Mouse (Mus musculus) retina, adult 2 months (tissue): ENCODE data around the gene Pcna.
"Not testable (repeated sequence)": the region's sequence is repeated elsewhere in the genome, so short reads cannot be mapped to it uniquely, and the experiment has no call there.

Experiments used
- DNase-seq: peaks from one replicate; pipeline ENCODE4 v3.0.0-alpha.2; 2012; ENCODE audit warnings: low read depth, low spot score

Gene Pcna

DNA sequence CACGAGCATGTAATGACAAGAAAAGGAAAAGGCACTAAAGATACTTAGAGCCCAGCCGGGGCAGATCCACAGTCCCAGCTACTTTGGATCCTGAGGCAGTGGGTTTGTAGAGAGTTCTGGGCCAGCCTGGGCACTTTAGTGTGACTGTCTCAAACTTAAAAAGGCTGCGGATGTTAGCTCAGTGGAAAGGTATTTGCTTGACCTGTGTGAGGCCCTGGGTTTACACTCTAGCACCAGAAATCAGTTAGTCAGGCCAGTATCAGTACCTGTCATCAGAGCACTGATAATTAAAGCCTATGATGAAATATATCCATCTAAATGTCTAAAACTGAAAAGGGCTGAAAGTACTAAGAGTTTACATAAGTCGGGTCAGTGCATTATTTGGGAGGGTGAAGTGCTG is 23.1 kb upstream of the Pcna start:
- DNase-seq = no peak

DNA sequence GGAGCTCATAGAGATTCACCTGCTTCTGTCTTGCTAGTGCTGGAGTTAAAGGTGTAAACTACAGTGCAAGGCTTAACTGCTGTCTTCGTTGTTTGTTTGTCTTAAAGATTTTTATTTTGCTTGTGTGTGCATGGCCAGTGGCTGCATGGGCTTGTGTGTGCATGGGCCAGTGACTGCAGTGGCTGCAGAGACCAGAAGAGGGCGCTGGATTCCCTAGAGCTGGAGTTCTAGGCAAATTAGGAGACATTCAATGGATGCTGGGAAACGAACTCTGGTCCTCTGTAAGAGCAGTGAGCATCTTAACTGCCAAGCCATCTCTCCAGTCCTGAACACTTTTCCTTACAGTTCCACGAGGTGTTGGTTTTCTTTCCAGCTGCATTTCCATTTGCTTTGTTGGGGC is 22.4 kb upstream of the Pcna start:
- no peak for DNase-seq

DNA sequence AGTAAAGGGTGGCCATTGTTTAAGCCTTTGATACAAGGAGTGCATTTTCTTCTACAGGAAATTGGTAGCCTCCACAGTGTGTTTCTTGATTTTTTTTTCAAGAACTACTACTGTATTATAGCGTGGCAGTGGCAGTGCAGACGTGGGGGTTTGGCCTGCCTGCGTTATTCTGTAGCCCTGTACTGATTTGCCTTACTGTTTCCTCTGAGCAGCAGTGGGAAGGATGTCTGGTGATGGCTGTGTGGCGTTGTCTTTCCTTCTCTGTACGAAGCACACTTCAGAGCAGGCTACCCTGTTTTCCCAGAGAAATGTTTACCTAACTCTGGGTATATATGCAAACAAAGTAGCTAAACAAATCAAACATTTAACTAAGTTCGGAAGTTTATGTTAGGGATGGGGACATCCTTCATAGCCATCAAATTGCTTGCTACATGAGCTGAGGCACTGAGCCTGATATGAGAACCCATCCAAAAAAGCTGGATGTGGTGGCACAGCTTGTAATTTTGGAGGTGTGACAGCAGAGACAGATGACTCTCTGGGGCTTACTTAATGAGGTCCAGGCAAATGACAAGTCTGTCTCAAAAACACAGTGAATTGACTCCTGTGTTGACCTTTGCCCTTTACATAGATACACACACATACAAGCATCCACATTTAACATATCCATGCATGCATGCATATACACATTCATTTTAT is 19.7 kb upstream of the Pcna start:
- DNase-seq = no peak

DNA sequence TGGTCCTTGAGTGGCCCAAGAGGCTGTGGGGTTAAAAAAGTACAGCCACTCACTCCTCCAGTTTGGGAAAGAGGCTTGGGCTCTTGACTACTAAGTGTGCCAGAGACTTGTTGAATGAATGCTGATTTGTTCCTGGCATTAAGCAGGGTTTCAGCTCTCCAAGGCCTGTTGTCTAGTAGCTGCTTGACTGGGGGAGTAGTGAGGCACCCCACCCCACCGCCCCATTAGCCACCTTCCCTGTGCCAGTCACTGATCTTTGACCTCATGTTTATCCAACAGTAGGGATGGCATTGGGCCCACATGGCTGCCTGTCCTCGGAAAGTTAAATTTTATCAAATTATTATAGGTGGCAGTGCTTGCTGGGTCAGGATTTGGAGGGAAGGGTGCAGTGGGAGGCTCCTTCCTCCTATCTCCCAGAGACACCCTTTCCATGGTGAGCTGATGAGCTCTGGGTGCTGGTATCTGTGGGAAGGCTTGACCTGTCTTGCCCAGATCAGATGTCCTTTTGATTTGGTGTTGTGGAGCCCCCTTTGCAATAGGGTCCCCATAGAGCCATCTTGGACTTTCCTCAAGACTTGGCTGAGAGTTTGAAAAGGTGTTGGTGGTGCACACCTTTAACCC is 17.3 kb upstream of the Pcna start:
- DNase-seq = no peak

DNA sequence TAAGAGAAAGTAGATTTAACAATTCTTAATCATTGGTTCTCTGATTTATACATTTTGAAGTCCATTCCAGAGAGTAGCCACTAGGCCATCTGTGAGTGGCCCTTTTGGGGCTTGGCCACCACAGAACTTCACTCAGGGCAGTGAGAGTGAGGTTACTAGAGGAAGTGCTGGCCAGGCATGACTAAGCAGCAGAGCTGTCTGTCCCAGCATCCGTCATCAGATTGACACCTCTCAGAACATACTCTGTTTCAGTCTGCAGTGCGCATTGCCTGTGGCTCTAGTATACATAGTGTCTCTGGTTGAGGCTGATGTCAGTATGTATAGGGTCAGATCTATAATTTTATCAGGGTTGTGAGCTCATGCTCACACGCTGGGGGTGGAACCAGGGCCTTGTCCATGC is 16.1 kb upstream of the Pcna start:
- DNase-seq = no peak

DNA sequence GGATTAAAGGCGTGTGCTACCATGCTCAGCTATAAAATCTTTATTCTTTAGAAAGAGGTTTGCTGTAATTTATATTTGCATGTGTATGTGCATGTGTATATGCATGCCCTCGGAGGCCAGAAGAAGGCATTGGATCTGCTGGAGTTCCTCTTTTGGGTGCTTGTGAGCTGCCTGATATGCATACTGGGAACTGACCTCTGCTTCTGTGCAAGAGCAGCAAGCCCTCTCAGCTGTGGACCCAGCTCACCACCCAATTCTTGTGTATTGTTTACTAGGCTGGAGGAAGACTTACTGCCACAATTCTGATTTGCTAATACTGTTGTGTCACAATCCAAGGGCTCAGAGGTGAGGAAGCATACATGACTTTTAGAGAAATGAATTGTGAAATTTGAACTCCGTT is 13.0 kb upstream of the Pcna start:
- DNase-seq = no peak

DNA sequence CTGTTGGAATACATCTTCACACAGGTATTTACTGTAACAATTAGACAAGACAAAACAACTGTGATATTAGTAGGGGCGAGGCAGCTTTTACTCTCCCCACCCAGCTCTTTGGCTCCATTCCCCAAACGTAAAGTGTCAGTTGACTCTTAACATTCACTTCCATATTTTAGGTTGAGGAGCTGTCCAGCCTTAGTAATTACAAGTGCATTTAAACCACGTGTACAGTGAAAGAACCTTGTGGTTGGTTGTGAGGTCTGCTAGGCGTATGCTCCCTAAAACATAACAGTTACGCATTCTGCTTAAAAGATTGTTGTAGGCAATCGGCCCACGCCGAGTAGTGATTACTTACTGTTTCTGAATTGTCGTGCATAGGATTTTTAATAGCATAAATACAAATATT is 12.1 kb upstream of the Pcna start:
- DNase-seq = no peak

DNA sequence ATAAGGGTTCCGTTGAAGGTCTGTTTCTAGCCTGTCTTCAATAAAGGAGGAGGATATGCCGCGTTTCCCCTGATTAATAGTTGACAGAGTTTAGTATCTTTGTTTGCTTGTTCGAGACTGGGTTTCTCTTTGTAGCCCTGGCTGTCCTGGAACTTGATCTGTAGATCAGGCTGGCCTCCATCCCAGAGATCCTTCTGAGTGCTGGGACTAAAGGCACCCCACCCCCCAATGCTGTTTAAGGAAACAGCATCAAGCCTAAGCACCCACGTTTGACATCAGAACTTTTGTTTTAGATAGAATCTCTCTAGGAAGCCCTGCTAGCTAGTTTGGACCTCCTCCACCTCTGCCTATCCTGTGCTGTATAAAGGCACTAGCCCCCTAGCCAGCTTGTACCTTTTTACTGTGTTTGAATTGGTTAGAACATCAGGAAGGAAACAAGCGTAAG is 11.2 kb upstream of the Pcna start:
- DNase-seq = no peak

DNA sequence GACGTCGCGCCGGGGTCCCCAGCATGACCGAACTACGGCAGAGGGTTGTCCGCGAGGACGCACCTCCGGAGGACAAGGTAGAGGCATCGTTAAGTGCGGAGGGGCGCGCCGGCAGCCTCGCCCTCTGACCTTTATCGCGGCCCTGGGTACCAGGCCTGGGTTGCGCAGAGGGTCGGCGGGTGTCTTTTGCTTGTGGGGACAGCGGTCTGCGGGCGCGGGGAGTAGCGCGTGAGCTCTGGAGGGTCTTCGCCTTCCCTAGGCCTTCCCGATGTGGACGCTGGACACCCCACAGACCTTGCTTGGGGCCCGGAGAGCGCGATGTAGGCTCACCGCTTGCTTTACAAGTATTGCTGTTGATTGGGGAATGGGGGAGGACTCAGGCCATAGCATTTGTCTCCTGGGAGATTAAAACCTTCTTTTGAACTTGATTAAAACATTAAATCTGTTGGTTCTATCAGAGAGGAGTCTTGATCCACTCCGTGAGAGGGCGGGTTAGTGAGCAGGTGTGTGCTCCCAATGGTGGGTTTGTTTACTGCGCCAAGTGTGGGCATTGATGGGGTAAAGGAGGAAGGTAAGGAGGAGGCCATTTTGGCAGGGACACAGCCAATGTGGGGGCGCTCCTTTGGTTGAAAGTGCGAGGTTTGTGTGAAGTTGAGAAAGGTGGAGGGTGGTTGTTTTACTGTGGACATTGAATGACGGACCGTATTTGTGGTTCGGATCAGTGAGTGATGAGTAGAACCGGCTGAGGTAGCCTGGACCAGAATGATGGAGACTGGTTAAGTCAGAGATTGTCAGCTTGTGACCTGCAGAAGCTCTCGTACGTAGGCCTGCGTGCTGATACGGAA is 10.5 kb upstream of the Pcna start:
- DNase-seq = no peak

DNA sequence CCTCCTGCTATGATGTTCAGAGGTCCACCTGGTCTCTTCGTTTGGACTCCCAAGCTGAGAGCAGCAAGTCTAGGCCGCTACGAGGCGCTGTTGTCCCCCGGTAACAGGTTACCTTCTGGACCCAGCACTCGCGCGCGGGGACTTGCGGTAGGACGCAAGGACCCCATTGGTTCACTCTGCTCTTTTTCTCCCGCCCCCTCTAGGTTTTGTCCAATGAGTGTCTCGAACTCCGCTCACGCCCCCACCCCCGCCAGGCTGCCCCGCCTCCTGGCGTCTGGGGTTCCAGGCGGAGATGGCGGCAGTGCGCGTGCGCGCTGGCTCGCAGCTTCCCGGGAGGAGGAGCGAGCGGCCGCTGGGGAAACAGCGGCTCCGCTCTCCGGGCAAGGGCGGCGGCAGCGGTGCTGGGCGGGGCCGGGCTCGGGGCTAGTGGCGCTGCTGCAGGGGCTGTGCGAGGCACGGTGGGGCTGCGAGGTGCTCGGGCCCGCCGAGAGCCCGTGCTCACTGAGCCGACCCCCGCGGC is 9.8 kb upstream of the Pcna start, which contains the start of gene Cds2:
TSS of gene Cds2 (plus strand) at position 270 of the 520 bp plus-strand sequence.
- DNase-seq = peak; percentile 98

DNA sequence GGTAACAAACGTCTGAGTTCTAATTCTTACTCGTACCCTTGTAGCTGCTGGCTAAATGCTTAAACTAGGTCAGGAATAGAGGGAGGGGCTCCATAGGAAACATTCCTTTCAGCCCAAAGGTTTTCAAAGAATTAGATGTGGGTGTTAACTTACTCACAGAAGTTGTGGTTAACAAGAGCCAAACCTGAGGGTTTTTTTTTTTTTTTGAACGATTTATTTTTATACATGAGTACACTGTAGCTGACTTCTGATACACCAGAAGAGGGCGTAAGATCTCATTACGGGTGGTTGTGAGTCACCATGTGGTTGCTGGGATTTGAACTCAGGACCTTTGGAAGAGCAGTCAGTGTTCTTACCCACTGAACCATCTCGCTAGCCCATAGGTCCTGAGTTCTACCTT is 9.1 kb upstream of the Pcna start:
- DNase-seq = no peak

DNA sequence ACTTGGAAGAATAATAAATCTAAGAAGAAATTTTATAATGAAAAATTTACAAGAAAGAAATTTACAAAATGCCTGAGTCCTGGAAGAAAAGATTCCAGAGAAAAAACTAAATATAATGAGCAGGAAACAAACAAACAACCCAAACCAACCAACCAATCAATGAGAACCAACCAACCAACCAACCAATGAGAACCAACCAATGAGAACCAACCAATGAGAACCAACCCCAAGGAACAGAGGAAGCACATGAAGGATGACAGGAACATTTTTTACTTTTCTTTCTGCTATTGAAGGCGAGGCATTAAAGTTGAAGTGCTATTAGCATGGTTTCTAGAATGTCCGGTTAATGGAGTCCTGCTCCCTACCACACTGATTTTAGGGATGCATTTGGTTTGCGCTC is 7.5 kb upstream of the Pcna start:
- DNase-seq = no peak

DNA sequence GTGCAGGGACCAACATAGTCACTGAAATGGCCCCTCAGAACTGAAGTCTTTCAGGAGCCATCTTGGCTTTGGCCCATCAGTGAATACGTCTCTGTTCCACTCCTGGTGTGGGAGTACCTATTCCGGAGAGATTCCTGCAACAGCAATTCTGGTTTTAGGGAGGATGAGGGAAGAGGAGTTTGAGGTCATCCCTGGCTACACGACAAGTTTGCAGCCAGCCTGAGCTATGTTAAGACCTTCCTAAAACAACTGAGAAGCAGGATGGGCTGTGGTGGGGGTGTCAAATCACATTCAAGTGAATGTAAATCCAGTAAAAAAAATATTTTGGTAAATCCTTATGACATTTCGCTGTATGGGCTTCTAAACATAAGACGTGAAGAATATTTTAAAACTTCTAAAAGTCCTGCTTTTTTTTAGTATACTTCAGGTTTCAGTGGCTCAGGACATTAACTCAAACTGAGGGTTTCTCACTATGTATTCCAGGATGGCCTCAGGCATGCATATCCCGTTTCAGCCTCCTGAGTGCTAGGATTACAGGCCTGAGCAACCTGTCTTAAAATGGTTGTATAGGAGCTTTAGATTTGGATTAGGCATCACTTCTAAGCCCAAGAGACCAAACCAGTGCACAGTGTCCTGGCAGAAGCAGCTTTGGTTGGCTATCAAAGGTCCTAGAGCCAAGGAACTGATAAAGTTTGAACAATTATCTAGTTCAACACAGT is 4.4 kb upstream of the Pcna start:
- DNase-seq = no peak

DNA sequence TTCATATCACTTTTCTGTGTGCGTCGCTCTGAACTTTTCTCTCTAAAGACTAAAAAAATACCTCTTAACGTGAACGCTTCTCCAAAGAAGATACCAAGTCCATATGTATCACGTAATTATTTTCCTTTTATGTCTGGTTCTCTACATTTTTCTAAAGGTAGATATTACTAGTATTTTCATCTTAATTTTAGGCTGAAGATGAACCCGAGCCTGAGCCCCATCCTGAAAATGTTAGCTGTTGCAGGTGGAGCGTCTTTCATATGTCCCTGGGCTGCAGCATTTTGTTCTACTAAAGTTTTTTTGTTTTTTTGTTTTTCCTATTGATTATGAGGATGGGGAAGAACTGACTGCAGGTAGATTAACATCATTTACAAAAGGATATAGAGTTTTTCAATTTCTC is 489 bp upstream of the Pcna start:
- no peak for DNase-seq

DNA sequence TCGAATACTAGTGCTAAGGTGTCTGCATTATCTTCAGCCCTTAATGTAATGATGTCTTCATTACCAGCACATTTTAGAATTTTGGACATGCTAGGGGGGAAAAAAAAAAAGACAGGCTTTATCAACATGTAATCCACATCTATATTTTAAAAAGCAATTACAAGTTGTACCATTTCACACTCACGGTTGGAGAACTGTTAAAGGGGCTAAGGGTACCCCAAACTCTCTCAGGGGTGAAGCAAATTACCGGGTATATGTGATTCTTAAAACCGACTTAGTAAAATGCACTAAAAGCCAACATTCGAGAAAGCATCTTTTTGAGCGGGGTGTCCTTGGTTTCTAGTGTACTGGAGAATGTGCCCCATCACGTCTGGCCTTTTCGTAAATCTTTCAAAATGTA is 1.2 kb downstream of the Pcna start:
- no peak for DNase-seq

DNA sequence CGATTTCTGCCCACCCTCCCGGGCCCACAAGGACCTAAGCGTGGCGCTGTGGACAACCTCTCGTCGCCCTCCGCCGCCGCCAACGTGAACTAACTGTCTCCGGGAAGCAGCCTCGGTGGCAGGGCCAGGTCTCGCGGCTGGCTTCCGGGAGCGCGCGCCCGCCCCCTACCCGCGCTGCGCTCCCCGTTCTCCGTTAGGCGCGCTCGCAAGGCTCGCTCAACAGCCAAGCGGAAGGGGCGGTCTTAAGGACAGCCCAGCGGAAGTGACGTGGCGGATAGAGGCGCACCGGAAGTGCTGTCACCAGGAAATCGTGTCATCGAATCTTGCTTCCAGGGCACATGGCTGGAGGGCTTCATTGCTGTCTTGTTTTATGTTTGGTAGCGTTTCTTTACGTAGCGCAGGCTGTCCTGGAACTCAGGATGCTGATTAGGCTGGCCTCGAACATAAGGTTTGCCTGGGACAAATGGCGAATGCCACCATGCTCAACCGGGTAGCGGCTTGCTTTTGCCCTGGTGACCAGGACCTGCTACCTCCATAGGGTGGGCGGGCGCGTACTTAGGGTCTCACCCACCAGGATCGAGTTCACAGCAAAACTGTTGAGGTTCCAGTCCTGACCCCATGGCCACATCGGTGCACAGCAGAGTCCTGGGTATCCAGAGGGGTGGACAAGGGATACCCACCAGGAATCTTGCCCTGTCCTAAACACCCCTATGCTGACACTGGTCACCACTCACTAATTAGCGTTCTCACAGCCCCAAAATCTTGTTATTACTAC is 5.4 kb downstream of the Pcna start, which contains the start of gene Tmem230:
TSS of gene Tmem230 (minus strand) at position 269 of the 775 bp plus-strand sequence.
- DNase-seq = peak; percentile 89

DNA sequence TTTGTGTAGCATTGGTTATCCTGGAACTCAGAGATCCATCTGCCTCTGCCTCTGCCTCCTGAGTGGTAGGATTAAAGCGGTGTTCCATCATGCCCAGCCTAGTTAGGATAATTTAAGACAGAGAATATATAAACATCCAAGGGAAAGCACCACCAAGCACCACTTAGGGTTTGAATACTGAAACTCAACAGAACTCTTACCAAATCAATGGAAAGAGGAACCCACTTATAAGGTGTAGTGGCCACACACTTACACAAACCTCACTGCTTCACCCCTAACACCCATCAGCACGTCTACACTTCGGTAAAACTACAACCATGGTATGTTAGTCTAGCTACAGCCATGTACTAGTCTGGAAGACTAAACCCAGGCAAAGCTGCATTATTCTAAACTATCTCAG is 9.7 kb downstream of the Pcna start:
- no peak for DNase-seq

DNA sequence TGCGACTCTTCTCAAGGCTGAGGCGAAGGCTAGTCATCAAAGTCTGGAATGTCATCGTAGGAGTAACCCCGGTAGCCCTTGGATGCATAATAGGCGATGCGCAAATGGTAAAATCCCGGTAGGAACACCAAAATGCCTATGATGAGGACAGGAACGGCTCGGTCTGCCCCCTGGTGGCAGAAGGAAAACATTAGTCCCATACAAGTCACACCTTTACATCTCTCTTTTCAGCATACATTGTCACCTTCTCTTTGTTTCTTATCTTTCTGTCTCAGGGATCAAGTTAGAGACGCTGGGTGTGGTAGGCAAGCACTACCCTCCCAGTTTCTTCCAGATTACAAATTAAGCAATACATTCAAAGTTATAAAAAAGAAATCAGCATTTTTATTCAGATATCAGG is 12.7 kb downstream of the Pcna start:
- not testable (repeated sequence) for DNase-seq

DNA sequence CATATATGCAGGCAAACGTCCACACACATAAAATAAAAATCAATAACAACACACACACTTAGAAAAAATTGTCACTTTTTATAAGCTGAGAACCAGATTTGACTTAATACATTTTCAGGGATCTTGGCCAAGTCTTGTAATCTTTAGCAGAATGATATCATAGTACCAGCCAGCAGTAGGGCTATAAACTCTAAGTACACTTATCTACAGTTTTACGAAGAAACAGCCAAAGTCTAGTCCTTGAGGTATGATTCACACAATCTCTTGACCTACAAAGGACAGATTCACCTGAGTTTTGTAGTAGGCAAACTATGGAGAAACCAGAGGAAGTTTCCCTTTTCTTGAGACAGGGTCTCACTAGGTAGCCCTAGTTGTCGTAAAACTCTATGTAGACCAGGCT is 13.7 kb downstream of the Pcna start:
- not testable (repeated sequence) for DNase-seq

DNA sequence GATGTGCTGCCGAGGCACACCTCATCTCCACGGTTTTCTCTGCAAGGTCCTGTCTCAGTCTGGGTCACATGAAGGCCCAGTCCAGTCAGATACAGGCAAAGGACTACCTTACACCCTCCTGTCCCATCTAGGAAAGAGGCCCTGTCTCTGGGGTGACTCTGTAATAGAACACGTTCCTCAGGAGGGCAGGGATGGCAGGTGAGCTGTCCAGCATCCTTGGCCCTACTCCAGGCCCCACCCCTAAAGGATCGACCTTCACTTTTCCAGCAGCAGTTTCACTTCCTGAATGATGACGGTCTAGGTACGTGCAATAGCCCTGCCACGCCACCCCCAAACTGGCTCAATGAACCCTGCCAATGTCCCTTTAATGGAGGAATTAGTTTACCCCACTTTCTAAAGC is 17.1 kb downstream of the Pcna start:
- DNase-seq = no peak

DNA sequence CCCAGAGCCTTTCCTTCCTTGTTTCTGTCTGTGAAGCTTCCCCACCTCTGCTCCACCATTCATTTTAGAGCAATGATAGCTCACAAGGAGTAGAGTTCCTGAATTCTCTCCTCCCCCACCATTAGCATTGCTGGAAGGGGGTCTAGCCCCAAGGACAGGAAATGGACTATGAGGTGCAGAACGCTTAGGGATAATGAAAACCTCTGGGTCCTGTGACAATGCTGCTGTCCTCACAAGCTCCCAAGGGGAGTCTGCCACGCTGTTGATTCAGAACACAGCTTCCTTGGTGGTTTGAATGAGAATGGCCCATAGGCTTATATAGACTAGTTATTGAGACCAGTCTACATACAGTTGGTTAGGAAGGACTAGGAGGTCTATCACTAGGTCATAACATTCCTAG is 17.8 kb downstream of the Pcna start:
- DNase-seq = no peak
